Mouse (Mus musculus) myocyte (in vitro differentiated cells): ENCODE results near the gene Naa25.

Experiments used
- CEBPB ChIP-seq: IDR thresholded peaks from 2 replicates; pipeline ENCODE4 v1.6.1; 2011; ENCODE audit warnings: mild to moderate bottlenecking, moderate library complexity; ENCODE audit not compliant: poor library complexity, insufficient read depth, severe bottlenecking
- E2F4 ChIP-seq: IDR thresholded peaks from one replicate; pipeline ENCODE4 v1.6.1; 2011; ENCODE audit warnings: mild to moderate bottlenecking, control low read depth, moderate library complexity; ENCODE audit not compliant: insufficient read depth
- MAX ChIP-seq: IDR thresholded peaks from one replicate; pipeline ENCODE4 v1.6.1; 2011; ENCODE audit warnings: low read depth, mild to moderate bottlenecking, control low read depth
- MYOG ChIP-seq, 3 experiments: IDR thresholded peaks; one replicate each; pipeline ENCODE4 v1.6.1; 2011; ENCODE audit warnings: control low read depth in 2 of 3, low read depth in 2 of 3, mild to moderate bottlenecking in 2 of 3; ENCODE audit not compliant: insufficient read length in 2 of 3, control insufficient read depth in 1 of 3, insufficient read depth in 1 of 3
- POLR2A ChIP-seq: IDR thresholded peaks from one replicate; pipeline ENCODE4 v1.6.1; 2011; ENCODE audit warnings: low read depth, mild to moderate bottlenecking, control low read depth, moderate library complexity; ENCODE audit not compliant: insufficient read length
- POLR2AphosphoS2 ChIP-seq: IDR thresholded peaks from one replicate; pipeline ENCODE4 v1.6.1; 2011; ENCODE audit warnings: low read depth, control low read depth; ENCODE audit not compliant: insufficient read length
- TCF12 ChIP-seq: IDR thresholded peaks from one replicate; pipeline ENCODE4 v1.6.1; 2011; ENCODE audit warnings: mild to moderate bottlenecking, control low read depth; ENCODE audit not compliant: poor library complexity, insufficient read depth, severe bottlenecking
- TCF3 ChIP-seq: IDR thresholded peaks from one replicate; pipeline ENCODE4 v1.6.1; 2011; ENCODE audit warnings: low read depth, control low read depth; ENCODE audit not compliant: insufficient read length
- USF1 ChIP-seq: IDR thresholded peaks from one replicate; pipeline ENCODE4 v1.6.1; 2011; ENCODE audit warnings: low read depth, mild to moderate bottlenecking, control low read depth, moderate library complexity

GRCm38 (mm10) chr5:121363441-121363840 is 34.3 kb upstream of the Naa25 start:
- TF ChIP-seq POLR2A, result no peak
- no peak for TF ChIP-seq MAX
- no peak for TF ChIP-seq POLR2AphosphoS2
- TF ChIP-seq MYOG (IDR thresholded peaks at IDR 0.05; ENCODE audit: control insufficient read depth in 1 of 3, insufficient read depth in 1 of 3, insufficient read length in 2 of 3, low read depth in 2 of 3), result no peak
- no peak for TF ChIP-seq USF1
- TF ChIP-seq TCF3, result no peak
- TF ChIP-seq TCF12, result no peak
- no peak for TF ChIP-seq CEBPB
- no peak for TF ChIP-seq E2F4
